Mouse (Mus musculus): ENCODE measurements around the gene Hid1. TPM values are rescaled to one million over a fixed set of nuclear protein-coding genes. Genes with fewer than 3 reads are reported as not detected.

Gene Hid1
- polyA plus RNA-seq, 1 experiment from 2014 or later: 18.3 TPM

Other genes with a start within 250 kb of the Hid1 start
- not detected in 2 replicates for gene Cd300lf, start 233.8 kb downstream of the Hid1 start, polyA plus RNA-seq (2014; fragmentation: Nextera tagmentation; extraction: Ambion mirVana)
- gene Slc9a3r1, start 204.4 kb downstream of the Hid1 start, polyA plus RNA-seq (2014; fragmentation: Nextera tagmentation; extraction: Ambion mirVana): 26.8 and 32.0 TPM in 2 replicates
- 6.2 and 9.2 TPM in 2 replicates for gene Tmem104, start 180.3 kb downstream of the Hid1 start, polyA plus RNA-seq (2014; fragmentation: Nextera tagmentation; extraction: Ambion mirVana)
- 17.7 and 19.2 TPM in 2 replicates for gene Nat9, start 179.9 kb downstream of the Hid1 start, polyA plus RNA-seq (2014; fragmentation: Nextera tagmentation; extraction: Ambion mirVana)
- gene Grin2c, start 100.5 kb downstream of the Hid1 start, polyA plus RNA-seq (2014; fragmentation: Nextera tagmentation; extraction: Ambion mirVana): 0.04 and 0.18 TPM in 2 replicates
- 11.2 and 12.7 TPM in 2 replicates for gene Fdxr, start 90.7 kb downstream of the Hid1 start, polyA plus RNA-seq (2014; fragmentation: Nextera tagmentation; extraction: Ambion mirVana)
- gene Fads6, start 70.1 kb downstream of the Hid1 start, polyA plus RNA-seq (2014; fragmentation: Nextera tagmentation; extraction: Ambion mirVana): 0.23 and 0.28 TPM in 2 replicates
- not detected in 2 replicates for gene Otop2, start 60.6 kb downstream of the Hid1 start, polyA plus RNA-seq (2014; fragmentation: Nextera tagmentation; extraction: Ambion mirVana)
- 0.08 TPM in 1 of 2 replicates, not detected in the other for gene Ush1g, start 45.7 kb downstream of the Hid1 start, polyA plus RNA-seq (2014; fragmentation: Nextera tagmentation; extraction: Ambion mirVana)
- gene Otop3, start 33.0 kb downstream of the Hid1 start, polyA plus RNA-seq (2014; fragmentation: Nextera tagmentation; extraction: Ambion mirVana): 0.18 and 0.34 TPM in 2 replicates
- 20.6 and 20.9 TPM in 2 replicates for gene Cdr2l, start 14.2 kb upstream of the Hid1 start, polyA plus RNA-seq (2014; fragmentation: Nextera tagmentation; extraction: Ambion mirVana)
- 268 and 278 TPM in 2 replicates for gene Mrpl58, start 36.0 kb upstream of the Hid1 start, polyA plus RNA-seq (2014; fragmentation: Nextera tagmentation; extraction: Ambion mirVana)
- 886 and 917 TPM in 2 replicates for gene Atp5h, start 52.2 kb upstream of the Hid1 start, polyA plus RNA-seq (2014; fragmentation: Nextera tagmentation; extraction: Ambion mirVana)
- gene Kctd2, start 52.4 kb upstream of the Hid1 start, polyA plus RNA-seq (2014; fragmentation: Nextera tagmentation; extraction: Ambion mirVana): 21.6 and 24.0 TPM in 2 replicates
- gene Trim80, start 72.8 kb upstream of the Hid1 start, polyA plus RNA-seq (2014; fragmentation: Nextera tagmentation; extraction: Ambion mirVana): not detected in 2 replicates
- gene Slc16a5, start 94.7 kb upstream of the Hid1 start, polyA plus RNA-seq (2014; fragmentation: Nextera tagmentation; extraction: Ambion mirVana): 0.14 TPM in 1 of 2 replicates, not detected in the other
- 7.7 and 7.8 TPM in 2 replicates for gene Armc7, start 107.9 kb upstream of the Hid1 start, polyA plus RNA-seq (2014; fragmentation: Nextera tagmentation; extraction: Ambion mirVana)
- gene Nt5c, start 124.1 kb upstream of the Hid1 start, polyA plus RNA-seq (2014; fragmentation: Nextera tagmentation; extraction: Ambion mirVana): 68.3 and 69.8 TPM in 2 replicates
- gene Jpt1, start 146.6 kb upstream of the Hid1 start, polyA plus RNA-seq (2014; fragmentation: Nextera tagmentation; extraction: Ambion mirVana): 954 and 958 TPM in 2 replicates
- gene Sumo2, start 168.5 kb upstream of the Hid1 start, polyA plus RNA-seq (2014; fragmentation: Nextera tagmentation; extraction: Ambion mirVana): 1,615 and 1,739 TPM in 2 replicates
- gene Nup85, start 196.7 kb upstream of the Hid1 start, polyA plus RNA-seq (2014; fragmentation: Nextera tagmentation; extraction: Ambion mirVana): 195 and 197 TPM in 2 replicates
- 105 TPM in 2 replicates for gene Mrps7, start 236.2 kb upstream of the Hid1 start, polyA plus RNA-seq (2014; fragmentation: Nextera tagmentation; extraction: Ambion mirVana)
- 18.7 and 25.1 TPM in 2 replicates for gene Gga3, start 236.3 kb upstream of the Hid1 start, polyA plus RNA-seq (2014; fragmentation: Nextera tagmentation; extraction: Ambion mirVana)
- 14.0 and 16.4 TPM in 2 replicates for gene Mif4gd, start 245.2 kb upstream of the Hid1 start, polyA plus RNA-seq (2014; fragmentation: Nextera tagmentation; extraction: Ambion mirVana)